Mouse (Mus musculus): ENCODE results near the gene Cisd1. TPM values are rescaled to one million over a fixed set of nuclear protein-coding genes. Genes with fewer than 3 reads are reported as not detected.

Gene Cisd1
- polyA plus RNA-seq, 1 experiment from 2014 or later: 111 TPM

GRCm38 (mm10) chr10:71327386-71327785, 17.4 kb downstream of the Cisd1 start:
- no peak overlapping the region for H3K4me3 ChIP-seq (ENCODE audit: low read depth, low read length)
- peaks cover 2% of the 10 kb centered on the region; the same call in 1 of the 2 replicates for H3K36me3 ChIP-seq (ENCODE audit: control insufficient read depth, insufficient read depth, low read length)
- H3K4me1 ChIP-seq (ENCODE audit: control insufficient read depth, insufficient read depth, low read length): no peaks in the 10 kb centered on the region
- no peaks in the 10 kb centered on the region for H3K27me3 ChIP-seq (ENCODE audit: control insufficient read depth, insufficient read depth, low read length)
- no peak overlapping the region for H3K4me2 ChIP-seq (ENCODE audit: low read depth, severe bottlenecking)
- H3K9me3 ChIP-seq (ENCODE audit: control insufficient read depth, low read length): no peaks in the 10 kb centered on the region
- ATAC-seq (ENCODE audit: insufficient number of reproducible peaks, low FRiP score, low TSS enrichment, low read depth) (no peak), DNase-seq (ENCODE audit: low spot score) (no peak)
- 89% methylated on average over 10 of the region's 10 CpGs for WGBS
- H3K9ac ChIP-seq (ENCODE audit: low read length): no peak overlapping the region
- no peak overlapping the region for H3K27ac ChIP-seq (replicated peaks; ENCODE audit: low read depth, low read length)

DNA sequence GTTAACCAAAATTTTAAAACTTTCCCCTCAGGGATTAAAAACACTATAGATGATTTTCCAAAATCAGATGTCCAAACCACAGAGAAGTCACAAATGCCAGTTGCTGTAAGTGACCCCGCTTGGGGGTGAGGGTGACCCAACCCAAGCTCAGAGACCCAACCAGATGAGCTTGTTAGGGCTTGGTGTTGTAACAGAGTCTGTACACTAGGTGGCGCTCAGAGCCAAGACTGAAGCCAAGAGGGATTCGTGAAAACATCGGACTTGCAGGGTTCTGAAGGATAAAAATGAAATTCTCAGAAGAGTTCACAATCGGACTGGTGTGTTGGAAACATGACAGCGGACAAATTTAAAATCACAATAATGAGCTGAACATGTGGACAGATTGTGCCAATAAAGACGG, 18.0 kb downstream of the Cisd1 start:
- Histone ChIP-seq H3K27me3 (ENCODE audit: control insufficient read depth, insufficient read depth, low read length) (no peaks in the 10 kb centered on the region), H3K9ac (ENCODE audit: low read length) (no peak overlapping the region), H3K9me3 (ENCODE audit: control insufficient read depth, low read length) (no peaks in the 10 kb centered on the region), H3K4me2 (ENCODE audit: low read depth, severe bottlenecking) (no peak overlapping the region), H3K4me3 (ENCODE audit: low read depth, low read length) (no peak overlapping the region), H3K4me1 (ENCODE audit: control insufficient read depth, insufficient read depth, low read length) (no peaks in the 10 kb centered on the region), H3K27ac (replicated peaks; ENCODE audit: low read depth, low read length) (no peak overlapping the region), H3K36me3 (ENCODE audit: control insufficient read depth, insufficient read depth, low read length) (peaks cover 2% of the 10 kb centered on the region; the same call in 1 of the 2 replicates)
- ATAC-seq (ENCODE audit: insufficient number of reproducible peaks, low FRiP score, low TSS enrichment, low read depth) (no peak), DNase-seq (ENCODE audit: low spot score) (peak; percentile 85)
- whole genome bisulfite sequencing: 20% methylated on average over 7 of the region's 7 CpGs

- ATAC-seq (ENCODE audit: insufficient number of reproducible peaks, low FRiP score, low TSS enrichment, low read depth): no peak
- WGBS: 70% methylated on average over 7 of the region's 7 CpGs
- Histone ChIP-seq H3K27me3 (ENCODE audit: control insufficient read depth, insufficient read depth, low read length) (no peaks in the 10 kb centered on the region), H3K4me2 (ENCODE audit: low read depth, severe bottlenecking) (no peak overlapping the region), H3K36me3 (ENCODE audit: control insufficient read depth, insufficient read depth, low read length) (peaks cover 2% of the 10 kb centered on the region; the same call in 1 of the 2 replicates), H3K4me3 (ENCODE audit: low read depth, low read length) (no peak overlapping the region), H3K27ac (replicated peaks; ENCODE audit: low read depth, low read length) (no peak overlapping the region), H3K9me3 (ENCODE audit: control insufficient read depth, low read length) (no peaks in the 10 kb centered on the region), H3K4me1 (ENCODE audit: control insufficient read depth, insufficient read depth, low read length) (no peaks in the 10 kb centered on the region), H3K9ac (ENCODE audit: low read length) (no peak overlapping the region)
- DNase-seq (ENCODE audit: low spot score): no peak
Observed at GRCm38 (mm10) chr10:71326123-71326522, 18.6 kb downstream of the Cisd1 start.

DNA sequence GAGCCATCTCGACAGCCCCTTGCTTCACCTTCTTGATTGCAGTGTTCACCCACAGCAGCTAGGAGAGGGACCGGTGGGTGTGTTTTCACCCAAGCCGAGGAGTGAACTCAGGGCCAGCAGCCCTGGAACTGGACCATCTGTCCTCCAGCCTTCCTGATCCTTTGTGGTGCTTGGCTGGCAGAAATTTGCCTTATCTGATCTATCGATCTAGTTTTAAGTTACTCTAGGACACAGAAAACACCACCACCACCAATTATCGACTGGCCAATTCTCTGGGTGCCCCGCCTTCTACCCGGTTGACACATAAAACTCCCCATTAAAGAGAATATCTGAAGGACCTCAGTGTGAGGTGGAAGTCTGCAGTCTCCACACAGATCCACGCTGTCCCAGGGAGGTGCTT, 21.1 kb downstream of the Cisd1 start:
- H3K27me3 ChIP-seq (ENCODE audit: control insufficient read depth, insufficient read depth, low read length): no peaks in the 10 kb centered on the region
- WGBS: 86% methylated on average over 8 of the region's 8 CpGs
- no peaks in the 10 kb centered on the region for H3K36me3 ChIP-seq (ENCODE audit: control insufficient read depth, insufficient read depth, low read length)
- no peak overlapping the region for H3K27ac ChIP-seq (replicated peaks; ENCODE audit: low read depth, low read length)
- H3K9me3 ChIP-seq (ENCODE audit: control insufficient read depth, low read length): no peaks in the 10 kb centered on the region
- no peak overlapping the region for H3K9ac ChIP-seq (ENCODE audit: low read length)
- no peak overlapping the region for H3K4me3 ChIP-seq (ENCODE audit: low read depth, low read length)
- no peaks in the 10 kb centered on the region for H3K4me1 ChIP-seq (ENCODE audit: control insufficient read depth, insufficient read depth, low read length)
- no peak overlapping the region for H3K4me2 ChIP-seq (ENCODE audit: low read depth, severe bottlenecking)
- DNase-seq (ENCODE audit: low spot score): no peak
- ATAC-seq (ENCODE audit: insufficient number of reproducible peaks, low FRiP score, low TSS enrichment, low read depth): no peak

GRCm38 (mm10) chr10:71316497-71316896, 28.3 kb downstream of the Cisd1 start:
- Histone ChIP-seq H3K9ac (ENCODE audit: low read length) (no peak overlapping the region), H3K4me3 (ENCODE audit: low read depth, low read length) (no peak overlapping the region), H3K27ac (replicated peaks; ENCODE audit: low read depth, low read length) (no peak overlapping the region), H3K4me1 (ENCODE audit: control insufficient read depth, insufficient read depth, low read length) (no peaks in the 10 kb centered on the region), H3K36me3 (ENCODE audit: control insufficient read depth, insufficient read depth, low read length) (no peaks in the 10 kb centered on the region), H3K9me3 (ENCODE audit: control insufficient read depth, low read length) (no peaks in the 10 kb centered on the region), H3K4me2 (ENCODE audit: low read depth, severe bottlenecking) (no peak overlapping the region), H3K27me3 (ENCODE audit: control insufficient read depth, insufficient read depth, low read length) (no peaks in the 10 kb centered on the region)
- 68% methylated on average over 7 of the region's 7 CpGs for WGBS
- ATAC-seq (ENCODE audit: insufficient number of reproducible peaks, low FRiP score, low TSS enrichment, low read depth) (no peak), DNase-seq (ENCODE audit: low spot score) (no peak)

DNA sequence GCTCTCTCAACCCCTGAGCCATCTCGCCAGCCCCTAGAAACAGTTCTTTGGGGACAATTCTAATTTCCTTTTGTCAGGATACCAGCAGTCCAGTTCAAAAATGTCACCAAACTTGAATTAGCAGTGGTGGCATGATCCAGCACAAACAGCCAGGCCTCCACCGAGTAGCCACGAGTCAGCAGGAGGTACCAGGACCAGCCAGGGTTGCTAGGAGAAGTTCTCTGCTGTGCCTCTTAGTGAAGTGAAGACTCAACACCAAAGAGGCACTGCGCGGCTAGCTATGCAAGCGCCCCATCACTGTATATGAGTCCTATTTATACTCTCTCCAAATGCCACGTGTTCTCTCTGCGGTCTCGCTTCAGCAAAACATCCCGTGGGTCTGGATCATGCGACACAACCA, 28.7 kb downstream of the Cisd1 start:
- ATAC-seq (ENCODE audit: insufficient number of reproducible peaks, low FRiP score, low TSS enrichment, low read depth) (no peak), DNase-seq (ENCODE audit: low spot score) (no peak)
- H3K27ac ChIP-seq (replicated peaks; ENCODE audit: low read depth, low read length): no peak overlapping the region
- no peaks in the 10 kb centered on the region for H3K27me3 ChIP-seq (ENCODE audit: control insufficient read depth, insufficient read depth, low read length)
- no peak overlapping the region for H3K9ac ChIP-seq (ENCODE audit: low read length)
- no peak overlapping the region for H3K4me3 ChIP-seq (ENCODE audit: low read depth, low read length)
- H3K9me3 ChIP-seq (ENCODE audit: control insufficient read depth, low read length): no peaks in the 10 kb centered on the region
- no peak overlapping the region for H3K4me2 ChIP-seq (ENCODE audit: low read depth, severe bottlenecking)
- no peaks in the 10 kb centered on the region for H3K4me1 ChIP-seq (ENCODE audit: control insufficient read depth, insufficient read depth, low read length)
- H3K36me3 ChIP-seq (ENCODE audit: control insufficient read depth, insufficient read depth, low read length): no peaks in the 10 kb centered on the region
- 79% methylated on average over 11 of the region's 11 CpGs for WGBS

GRCm38 (mm10) chr10:71314596-71314995, 30.2 kb downstream of the Cisd1 start:
- 64% methylated on average over 3 of the region's 3 CpGs for WGBS
- no peak for ATAC-seq (ENCODE audit: insufficient number of reproducible peaks, low FRiP score, low TSS enrichment, low read depth)
- no peak for DNase-seq (ENCODE audit: low spot score)
- no peaks in the 10 kb centered on the region for H3K4me1 ChIP-seq (ENCODE audit: control insufficient read depth, insufficient read depth, low read length)
- no peak overlapping the region for H3K4me3 ChIP-seq (ENCODE audit: low read depth, low read length)
- no peaks in the 10 kb centered on the region for H3K27me3 ChIP-seq (ENCODE audit: control insufficient read depth, insufficient read depth, low read length)
- no peak overlapping the region for H3K4me2 ChIP-seq (ENCODE audit: low read depth, severe bottlenecking)
- no peak overlapping the region for H3K9ac ChIP-seq (ENCODE audit: low read length)
- H3K36me3 ChIP-seq (ENCODE audit: control insufficient read depth, insufficient read depth, low read length): no peaks in the 10 kb centered on the region
- no peak overlapping the region for H3K27ac ChIP-seq (replicated peaks; ENCODE audit: low read depth, low read length)
- H3K9me3 ChIP-seq (ENCODE audit: control insufficient read depth, low read length): no peaks in the 10 kb centered on the region

DNA sequence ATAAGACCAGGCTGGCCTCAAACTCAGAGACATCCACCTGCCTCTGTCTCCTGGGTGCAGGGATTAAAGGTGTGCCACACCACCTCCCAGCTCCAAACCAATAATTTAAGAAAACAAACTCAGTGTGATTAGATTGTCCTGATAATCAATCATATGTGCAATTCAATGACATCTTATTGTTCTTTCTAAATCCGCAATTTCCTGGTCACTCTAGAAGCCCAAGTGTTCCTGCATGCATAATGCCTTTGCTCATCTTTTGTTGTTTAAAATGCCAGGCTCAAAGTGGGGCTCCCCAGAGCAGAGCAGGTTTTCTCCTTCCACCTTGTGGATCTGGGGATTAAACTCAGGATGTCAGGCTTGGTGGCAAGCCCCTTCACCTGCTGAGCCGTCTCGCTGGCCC, 34.5 kb downstream of the Cisd1 start:
- no peaks in the 10 kb centered on the region for H3K9me3 ChIP-seq (ENCODE audit: control insufficient read depth, low read length)
- no peaks in the 10 kb centered on the region for H3K36me3 ChIP-seq (ENCODE audit: control insufficient read depth, insufficient read depth, low read length)
- H3K4me3 ChIP-seq (ENCODE audit: low read depth, low read length): no peak overlapping the region
- H3K4me1 ChIP-seq (ENCODE audit: control insufficient read depth, insufficient read depth, low read length): no peaks in the 10 kb centered on the region
- no peaks in the 10 kb centered on the region for H3K27me3 ChIP-seq (ENCODE audit: control insufficient read depth, insufficient read depth, low read length)
- no peak for DNase-seq (ENCODE audit: low spot score)
- no peak overlapping the region for H3K9ac ChIP-seq (ENCODE audit: low read length)
- no peak for ATAC-seq (ENCODE audit: insufficient number of reproducible peaks, low FRiP score, low TSS enrichment, low read depth)
- H3K4me2 ChIP-seq (ENCODE audit: low read depth, severe bottlenecking): no peak overlapping the region
- no peak overlapping the region for H3K27ac ChIP-seq (replicated peaks; ENCODE audit: low read depth, low read length)
- WGBS: 74% methylated on average over 3 of the region's 3 CpGs

DNA sequence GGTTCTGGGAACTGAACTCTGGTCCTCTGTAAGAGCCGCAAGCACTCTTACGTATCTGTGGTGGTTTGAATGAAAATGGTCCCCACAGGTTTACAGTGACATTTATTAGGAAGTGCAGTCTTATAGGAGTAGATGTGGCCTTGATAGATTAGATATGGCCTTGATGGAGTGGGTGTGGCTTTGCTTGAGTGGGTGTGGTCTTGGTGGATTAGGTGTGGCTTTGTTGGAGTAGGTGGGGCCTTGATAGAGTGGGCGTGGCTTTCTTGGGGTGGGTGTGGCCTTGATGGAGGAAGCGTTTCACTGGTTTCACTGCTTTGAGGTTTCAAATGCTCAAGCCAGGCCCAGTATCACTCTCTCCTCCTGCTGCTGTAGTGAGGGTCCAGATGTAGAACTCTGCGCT, 36.6 kb downstream of the Cisd1 start:
- WGBS: 94% methylated on average over 5 of the region's 5 CpGs
- Histone ChIP-seq H3K4me2 (ENCODE audit: low read depth, severe bottlenecking) (no peak overlapping the region), H3K9ac (ENCODE audit: low read length) (no peak overlapping the region), H3K27me3 (ENCODE audit: control insufficient read depth, insufficient read depth, low read length) (no peaks in the 10 kb centered on the region), H3K4me1 (ENCODE audit: control insufficient read depth, insufficient read depth, low read length) (no peaks in the 10 kb centered on the region), H3K4me3 (ENCODE audit: low read depth, low read length) (no peak overlapping the region), H3K36me3 (ENCODE audit: control insufficient read depth, insufficient read depth, low read length) (no peaks in the 10 kb centered on the region), H3K27ac (replicated peaks; ENCODE audit: low read depth, low read length) (no peak overlapping the region), H3K9me3 (ENCODE audit: control insufficient read depth, low read length) (no peaks in the 10 kb centered on the region)
- ATAC-seq (ENCODE audit: insufficient number of reproducible peaks, low FRiP score, low TSS enrichment, low read depth) (no peak), DNase-seq (ENCODE audit: low spot score) (no peak)

Data from limb, embryonic 11.5 days (tissue).